Mouse (Mus musculus) bone marrow macrophage, adult 2 months (primary cell): ENCODE data around the gene Pip5k1b.

Source experiments
- CTCF ChIP-seq: IDR thresholded peaks from 2 replicates; pipeline ENCODE4 v1.5.1; 2012; ENCODE audit warnings: low read depth, mild to moderate bottlenecking, low read length, moderate library complexity
- POLR2A ChIP-seq: IDR thresholded peaks from 2 replicates; pipeline ENCODE4 v1.6.1; 2012; ENCODE audit warnings: mild to moderate bottlenecking, low read depth, low read length, borderline replicate concordance

- TF ChIP-seq CTCF, result no peak
- no peak for TF ChIP-seq POLR2A
These were observed 284.3 kb downstream of the Pip5k1b start for GRCm38 (mm10) chr19:24271326-24271725.
